Mouse (Mus musculus) layer of hippocampus, adult 9-11 months (tissue): ENCODE results near the gene Car5a.
A peak's percentile ranks its signal among the peaks of the same experiment; 100 is the strongest.

Experiments
- DNase-seq: peaks from one replicate; pipeline ENCODE4 v3.0.0; 2022

Car5a gene

DNA sequence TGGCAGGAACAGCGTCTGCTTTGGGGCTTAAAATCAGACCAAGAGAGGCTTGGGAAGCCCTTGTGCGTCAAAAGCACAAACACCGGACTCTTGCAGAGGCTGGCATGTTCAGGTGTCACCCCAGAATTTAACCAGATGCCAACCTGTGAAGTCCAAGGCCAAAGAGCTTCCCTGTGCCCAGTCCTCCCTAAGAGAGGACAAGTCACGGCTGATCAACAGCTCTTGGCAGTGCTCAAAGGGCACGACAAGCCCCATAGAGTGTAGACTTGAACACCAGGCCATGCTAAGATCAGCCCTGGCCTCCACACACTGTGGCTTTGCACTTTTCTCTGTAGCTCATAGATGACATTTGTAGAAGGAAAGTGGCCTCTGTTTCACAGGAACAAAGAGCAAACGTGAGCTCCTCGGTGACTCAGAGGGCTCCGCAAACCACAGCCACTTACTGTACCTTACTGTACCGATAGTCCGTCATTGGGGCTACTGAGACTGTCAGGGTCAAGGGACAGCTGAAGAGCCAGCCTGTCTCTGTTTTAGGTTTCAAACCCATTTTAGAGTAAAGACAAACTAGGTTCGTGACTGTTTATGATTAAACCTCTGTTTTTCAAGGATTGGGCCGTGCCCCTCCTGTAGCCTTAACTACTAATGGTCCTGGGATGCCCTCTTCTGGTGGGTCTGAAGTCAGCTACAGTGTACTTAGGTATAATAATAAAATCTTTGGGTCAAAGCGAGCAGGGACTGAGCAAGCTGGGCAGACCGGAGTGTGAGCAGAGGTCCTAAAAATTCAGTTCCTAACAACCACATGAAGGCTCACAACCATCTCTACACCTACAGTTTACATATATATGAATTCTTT, 11.8 kb downstream of the Car5a start:
- no peak for DNase-seq

DNA sequence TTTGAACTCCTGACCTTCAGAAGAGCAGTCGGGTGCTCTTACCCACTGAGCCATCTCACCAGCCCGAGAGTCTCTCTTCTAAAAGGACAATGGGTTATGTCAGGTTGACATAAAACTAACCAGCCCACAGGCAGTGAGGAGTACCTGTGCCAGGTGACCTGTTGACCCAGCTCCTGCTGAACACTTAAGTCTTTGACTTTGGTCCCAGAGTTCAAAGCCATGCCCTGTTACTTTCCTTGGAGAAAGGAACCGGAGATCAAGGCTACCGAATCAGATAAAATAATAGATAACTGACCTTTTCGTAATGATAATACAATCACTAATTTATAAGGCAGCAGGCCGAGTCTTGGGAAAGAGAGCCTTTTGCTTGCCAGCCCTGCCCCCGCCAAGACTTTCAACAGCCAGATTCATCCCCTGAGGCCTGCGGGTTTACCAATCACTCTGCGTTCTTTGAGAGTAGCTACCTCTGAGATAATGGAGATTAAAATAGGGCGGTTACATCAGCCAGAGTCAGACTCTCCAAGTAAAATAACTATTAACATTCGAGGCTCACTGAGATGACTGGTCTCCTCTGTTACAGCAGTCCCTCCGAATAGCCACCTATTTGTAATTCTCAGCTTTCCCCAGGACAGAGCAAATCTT, 12.6 kb downstream of the Car5a start:
- DNase-seq, result no peak

DNA sequence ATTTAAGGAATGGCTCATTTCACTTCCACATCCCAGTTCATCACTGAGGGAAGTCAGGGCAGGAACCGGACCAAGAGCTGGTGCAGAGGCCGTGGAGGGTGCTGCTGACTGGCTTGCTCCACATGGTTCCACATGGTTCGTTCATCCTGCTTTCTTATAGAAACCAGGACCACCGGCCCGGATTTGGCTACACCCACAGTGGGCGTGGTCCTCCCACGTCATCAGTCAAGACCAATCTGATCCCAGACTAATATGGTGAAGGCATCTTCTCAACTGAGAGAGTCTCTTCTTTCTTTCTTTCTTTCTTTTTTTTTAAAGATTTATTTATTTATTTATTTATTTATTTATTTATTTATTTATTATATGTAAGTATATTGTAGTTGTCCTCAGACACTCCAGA, 13.1 kb downstream of the Car5a start:
- no peak for DNase-seq

DNA sequence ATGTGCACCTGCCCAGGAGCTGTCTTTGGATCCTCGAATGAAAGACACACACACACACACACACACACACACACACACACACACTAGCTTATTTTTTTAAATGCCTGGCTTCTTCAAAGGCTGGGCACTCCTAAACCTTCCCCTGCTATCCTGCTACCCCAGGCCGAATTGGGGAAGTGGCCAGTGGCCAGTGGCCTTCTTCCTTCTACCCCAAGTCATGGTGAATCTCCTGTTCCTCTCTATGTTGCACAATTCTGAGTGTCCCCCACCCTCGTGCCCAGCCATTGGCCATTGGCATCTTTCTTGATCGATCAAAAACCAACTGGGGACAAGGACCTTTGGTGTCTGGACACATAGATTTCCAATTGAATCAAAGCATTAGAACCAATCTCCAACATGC, 14.7 kb downstream of the Car5a start:
- DNase-seq, result no peak

DNA sequence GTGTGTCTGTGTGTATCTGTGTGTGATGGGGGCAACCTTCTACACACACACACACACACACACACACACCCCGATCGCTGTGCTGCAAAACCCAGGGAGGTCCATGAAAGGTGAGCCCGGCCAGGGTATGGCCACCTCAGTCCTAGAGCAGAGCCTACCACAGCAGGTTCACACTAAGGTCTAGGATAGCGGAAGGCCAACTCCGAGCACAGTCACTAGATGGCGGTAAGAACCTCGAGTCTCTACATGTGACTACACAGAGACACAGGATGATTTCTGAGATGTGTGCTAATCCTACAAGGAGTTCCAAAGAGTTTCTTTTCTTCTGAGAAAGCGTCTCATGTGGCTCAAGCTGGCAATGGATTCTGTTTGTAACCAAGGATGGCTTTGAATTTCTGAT, 17.4 kb downstream of the Car5a start:
- no peak for DNase-seq

DNA sequence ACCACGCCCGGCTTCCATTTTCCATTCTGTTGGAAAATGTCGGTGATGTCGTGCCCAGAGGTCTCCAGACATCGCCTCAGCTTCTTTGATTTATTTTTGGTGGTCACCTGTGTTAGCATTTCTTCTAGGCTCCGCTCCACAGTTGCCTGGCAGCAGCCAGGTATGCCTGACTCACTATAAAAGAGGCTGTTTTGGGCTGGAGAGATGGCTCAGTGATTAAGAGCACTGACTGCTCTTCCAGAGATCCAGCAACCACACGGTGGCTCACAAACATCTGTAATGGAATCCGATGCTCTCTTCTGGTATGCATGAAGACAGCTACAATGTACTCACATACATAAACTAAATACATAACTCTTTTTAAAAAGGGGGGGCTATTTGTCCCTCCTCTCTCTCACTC, 18.4 kb downstream of the Car5a start:
- DNase-seq, result no peak

DNA sequence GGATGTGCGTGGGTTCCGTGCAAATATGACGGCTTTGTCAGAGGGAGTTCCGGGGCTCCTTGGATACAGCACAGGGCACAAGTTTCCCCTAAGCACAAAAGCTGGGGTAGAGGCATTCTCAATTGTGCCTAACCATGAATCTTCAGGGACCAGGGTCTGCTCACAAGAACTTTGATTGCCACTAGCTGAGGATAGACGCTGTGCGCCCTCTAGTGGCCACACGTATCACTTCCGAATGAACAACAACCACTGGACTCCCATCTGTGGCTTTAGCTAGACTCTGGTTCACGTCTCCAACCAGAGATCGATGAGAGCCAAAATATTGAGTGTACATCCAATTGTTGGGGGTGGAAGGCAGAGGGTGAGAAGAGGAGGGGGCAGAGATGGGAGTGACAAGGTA, 19.1 kb downstream of the Car5a start:
- peak; percentile 75 for DNase-seq

DNA sequence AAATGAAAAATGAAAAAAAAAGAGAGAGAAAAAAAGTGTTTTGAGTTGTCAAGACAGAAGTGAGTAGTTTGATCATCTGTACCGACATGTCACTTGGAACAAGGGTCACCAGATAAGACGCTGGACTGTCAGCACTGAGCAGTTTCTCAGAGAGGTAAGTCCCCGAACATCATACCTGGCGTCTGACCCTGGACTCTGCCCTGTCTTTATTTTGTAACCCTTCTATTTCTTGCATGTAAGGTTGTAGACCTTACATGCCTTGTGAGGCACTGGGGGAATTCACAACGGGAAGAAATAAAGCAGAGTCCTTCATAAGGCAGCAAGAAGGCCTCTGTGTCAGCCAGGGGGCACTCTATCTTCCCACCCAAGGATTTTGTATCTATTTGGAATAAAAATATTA, 20.0 kb downstream of the Car5a start:
- DNase-seq, result no peak

DNA sequence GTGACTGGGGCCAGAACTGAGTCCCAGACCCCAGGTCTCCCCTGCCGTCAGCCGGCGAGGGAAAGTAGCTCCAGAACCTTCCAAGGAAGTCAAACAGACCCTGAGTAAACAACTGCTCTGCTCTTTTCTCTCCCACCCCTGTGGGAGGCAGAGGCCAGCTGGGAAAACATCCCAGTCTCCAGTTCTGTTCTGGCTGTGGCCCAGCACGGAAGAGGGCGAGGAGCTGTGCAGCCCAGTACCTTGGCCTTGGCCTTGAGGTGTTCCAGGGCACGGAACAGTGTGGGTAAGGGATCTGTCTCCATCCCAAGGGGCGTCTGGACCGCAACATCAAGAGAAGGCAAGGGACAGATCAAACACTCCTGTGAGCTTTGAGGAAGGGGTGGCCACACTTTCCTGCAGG, 22.6 kb downstream of the Car5a start:
- no peak for DNase-seq

DNA sequence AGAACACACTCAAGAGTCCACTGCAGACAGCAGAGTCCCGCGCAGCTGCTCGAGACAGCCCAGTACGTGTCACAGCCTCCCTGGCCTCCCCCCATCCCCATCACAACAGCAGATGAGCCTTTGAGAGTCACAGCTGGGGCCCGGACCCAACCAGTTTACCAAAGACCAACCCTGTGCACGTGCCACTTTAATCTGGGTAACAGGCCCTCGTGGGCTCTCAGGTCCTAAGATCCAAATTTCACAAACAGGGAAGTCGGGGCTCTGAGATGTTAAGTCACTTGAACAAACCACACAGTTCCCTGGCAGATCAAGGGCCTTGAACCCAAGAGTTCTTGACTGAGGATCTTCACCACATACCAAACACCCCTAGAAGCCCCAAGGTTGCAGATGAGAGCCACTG, 23.1 kb downstream of the Car5a start:
- no peak for DNase-seq

DNA sequence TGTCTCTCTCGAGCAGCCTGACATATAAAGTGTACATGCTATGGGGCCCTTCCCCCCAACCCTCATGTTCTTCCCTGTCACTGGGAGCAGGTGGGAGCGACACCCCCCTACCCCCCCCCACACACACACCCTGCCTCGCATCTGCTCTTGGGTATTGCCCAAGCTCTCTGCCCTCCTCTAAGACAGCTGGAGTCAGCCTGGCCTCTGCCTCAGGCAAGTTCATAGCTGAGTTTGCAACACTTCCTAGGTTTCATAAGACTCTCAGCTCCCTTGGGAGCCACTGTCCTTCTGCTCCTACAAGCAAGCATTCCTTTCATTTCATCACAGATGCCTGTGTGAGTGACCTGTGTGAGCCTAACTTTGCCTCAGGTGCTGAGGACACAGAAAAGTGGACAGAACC, 25.0 kb downstream of the Car5a start:
- no peak for DNase-seq

DNA sequence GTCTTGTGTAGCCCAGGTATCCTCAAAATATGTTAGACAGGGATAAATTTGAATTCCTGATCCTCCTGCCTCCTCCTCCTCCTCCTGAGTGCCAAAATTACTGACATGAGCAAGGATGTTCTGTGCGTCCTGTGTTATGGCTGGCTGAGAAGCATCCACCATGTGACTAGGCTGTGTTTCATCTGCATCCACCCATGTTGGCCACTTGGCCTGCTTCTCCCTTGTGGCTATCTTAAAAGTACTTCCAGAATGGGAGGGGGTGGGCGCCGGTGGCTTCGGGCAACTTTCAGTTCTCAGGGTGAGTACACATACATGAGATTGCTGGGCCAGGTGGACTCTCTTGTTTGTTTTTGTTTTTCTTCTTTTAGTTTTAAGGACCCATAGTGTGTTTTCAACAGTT, 25.5 kb downstream of the Car5a start:
- DNase-seq, result no peak

DNA sequence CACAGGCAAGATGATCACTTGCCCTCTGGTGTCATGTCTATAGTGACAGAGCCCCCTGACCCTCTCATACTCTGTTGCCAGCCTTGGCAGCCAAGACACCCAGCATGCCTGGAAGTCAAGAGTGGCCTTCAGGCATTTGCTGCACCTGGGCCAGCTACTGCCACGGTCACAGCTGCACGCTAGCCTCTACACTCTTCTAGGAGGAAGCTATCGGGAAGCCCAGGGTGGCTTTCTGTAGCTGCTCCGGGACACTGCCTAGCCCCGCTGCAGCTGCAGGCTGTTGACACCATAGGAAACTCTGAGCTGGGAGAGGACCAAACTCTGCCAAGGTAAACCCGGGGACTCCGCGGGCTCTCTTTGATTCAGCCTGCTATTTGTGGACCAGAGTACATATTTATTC, 31.3 kb downstream of the Car5a start:
- DNase-seq, result no peak

DNA sequence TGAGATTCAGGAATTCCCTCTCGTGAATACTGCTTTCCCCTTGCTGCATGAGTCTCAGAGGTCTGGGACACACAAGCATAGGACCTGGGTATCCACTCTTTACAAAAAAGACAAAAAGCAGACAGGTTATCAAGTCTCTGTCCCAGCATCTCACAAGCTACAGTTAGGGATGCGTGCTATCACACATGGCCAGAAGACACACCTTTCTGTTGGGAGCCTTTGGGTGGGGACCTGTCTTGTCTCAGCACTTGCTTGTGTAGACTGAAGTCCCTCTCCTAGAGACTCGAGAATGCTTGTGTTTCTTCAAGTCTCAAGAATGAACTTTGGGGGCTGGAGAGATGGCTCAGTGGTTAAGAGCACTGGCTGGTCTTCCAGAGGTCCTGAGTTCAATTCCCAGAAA, 31.9 kb downstream of the Car5a start:
- no peak for DNase-seq

DNA sequence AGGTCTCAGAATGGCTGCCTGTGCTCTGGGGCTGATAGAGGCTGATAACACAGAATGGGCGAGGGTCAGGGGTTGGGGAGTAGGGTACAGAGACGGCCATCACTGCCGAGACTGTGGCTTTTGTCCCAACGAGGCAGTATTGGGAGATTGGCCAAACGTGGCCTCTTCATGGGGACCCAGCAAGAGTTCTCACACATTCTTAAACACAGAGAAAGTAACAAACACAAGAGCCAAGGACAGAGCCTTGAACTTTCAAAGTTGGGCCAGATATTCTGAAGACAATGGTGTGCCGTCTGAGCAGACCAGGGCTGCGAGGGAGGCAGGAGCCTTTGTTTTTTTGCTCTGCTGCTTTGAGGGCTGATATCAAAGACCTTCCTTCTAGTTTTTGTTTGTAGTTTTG, 32.7 kb downstream of the Car5a start:
- no peak for DNase-seq

DNA sequence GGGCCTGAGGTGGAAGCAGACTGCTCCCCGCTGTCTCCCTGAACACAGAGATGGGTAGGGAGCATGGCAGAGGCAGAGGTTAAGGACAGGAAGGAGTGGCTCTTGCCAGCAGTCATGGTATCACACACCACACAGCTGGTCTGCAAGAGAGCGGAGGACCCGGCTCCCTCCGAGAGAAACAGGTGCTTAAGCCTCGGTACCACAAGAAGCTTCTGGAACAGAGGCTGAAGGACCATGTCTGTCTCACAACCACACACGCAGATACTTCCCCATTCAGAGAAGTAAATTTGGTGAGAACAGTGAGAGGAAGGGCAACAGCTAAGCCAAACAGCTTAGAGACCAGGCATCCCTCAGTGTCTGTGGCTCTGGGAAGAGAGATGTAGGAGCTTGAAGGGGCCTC, 33.3 kb downstream of the Car5a start:
- no peak for DNase-seq

DNA sequence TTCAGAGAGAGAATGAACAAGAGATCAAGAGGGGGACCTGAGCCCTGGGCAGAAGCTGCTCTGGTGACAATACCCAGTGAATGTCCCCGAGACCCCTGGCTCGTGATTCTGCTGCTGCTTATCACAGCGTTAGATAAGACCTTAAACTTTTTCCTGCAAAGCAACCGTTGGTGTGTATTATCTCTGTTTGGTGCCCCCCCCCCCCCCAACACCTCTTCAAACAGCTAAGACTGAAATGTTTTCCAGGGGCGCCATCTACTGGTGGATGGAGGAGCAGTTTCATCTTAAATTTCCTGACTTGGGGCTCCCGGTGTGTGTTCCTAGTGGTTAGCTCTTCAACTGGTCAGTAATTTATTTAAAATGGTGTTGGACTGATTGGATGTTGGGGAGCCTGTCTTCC, 35.0 kb downstream of the Car5a start:
- peak; percentile 62 for DNase-seq

DNA sequence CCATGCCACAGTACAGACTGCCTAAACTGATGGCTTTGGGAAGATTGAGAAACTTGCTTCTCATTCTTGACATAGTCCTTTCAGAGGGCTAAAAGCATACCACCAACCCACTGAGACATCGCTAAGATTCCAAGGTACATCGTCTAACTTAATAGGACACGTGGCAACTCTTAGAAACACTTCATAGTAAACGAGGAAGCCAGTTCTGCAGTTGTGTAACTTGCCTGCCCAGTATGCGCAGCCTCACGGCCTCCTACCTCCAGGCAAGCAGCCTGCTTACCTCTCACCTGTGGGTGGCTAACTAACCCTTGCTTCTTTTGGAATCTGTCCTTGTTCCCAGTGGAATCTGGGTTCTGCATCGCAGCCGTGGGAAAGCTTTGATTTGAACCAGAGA, 35.6 kb downstream of the Car5a start:
- no peak for DNase-seq

DNA sequence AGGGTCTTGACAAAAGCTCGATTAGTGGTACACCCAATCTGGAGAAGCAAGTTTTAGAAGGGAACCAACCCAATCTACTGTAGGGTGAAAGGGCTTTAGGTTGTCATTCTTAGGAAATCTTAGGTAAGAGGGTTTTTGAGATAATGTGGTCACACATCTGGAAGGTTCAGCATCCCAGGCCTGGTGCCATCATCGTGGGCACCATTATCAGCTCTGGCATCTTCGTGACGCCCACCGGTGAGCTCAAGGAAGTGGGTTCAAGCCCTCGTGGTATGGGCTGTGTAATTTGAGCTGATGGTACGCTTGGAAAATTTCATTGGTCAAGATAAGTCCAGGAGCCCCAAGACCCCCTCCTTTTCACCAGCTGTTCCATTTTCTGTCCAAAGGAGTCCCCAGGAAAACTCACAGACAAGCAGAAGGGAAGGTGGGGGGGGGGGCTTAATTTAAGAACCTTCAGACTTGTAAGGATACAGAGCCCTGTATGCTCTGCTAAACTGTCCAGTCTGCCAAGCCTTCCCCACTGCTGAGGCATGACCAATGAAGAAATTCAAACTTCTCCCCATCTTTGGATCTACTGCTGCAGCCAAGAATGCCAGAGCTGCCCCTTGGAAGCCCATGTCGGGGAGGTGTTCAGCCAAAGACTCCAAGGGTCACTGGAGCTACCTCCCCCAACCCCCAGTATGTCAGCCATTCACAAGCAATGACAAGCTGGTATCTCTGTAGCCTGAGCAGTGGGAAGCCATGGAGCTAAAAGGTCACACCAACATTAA, 36.1 kb downstream of the Car5a start:
- no peak for DNase-seq

DNA sequence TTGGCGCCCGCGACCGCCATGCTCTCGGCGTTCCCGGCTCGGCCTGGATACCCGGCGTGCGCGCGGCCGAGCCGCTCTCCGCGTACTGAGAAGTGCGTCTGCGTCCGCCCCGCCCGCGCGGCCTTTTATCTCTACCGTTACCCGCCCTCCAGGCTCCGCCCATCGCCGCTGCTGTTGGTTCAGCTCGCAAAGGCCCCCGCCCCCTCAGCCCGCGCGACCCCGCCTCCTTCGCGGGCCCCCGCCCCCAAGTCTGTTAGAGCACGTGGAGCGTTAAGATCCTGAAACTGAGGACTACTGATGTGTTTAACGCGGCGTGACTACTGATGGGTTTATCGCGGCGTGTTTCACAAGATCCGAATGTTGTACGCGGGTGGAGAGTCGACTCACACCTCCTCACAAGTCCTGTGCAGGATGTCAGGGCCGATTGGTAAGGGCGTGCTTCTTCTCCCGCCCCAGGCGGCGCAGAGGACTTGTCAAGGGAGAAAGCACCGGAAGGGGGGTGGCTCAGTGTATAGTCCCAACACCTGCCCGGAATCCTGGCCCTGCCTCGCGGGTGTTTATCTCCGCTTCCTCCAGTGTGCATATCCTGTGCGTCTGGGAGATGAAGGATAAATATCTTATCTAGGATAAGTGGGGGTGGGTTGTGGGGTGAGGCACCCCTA, 37.0 kb downstream of the Car5a start, which contains the start of gene Slc7a5:
Slc7a5 (minus strand) TSS at position 108 of the 662 bp plus-strand sequence.
- peak; percentile 95 for DNase-seq

DNA sequence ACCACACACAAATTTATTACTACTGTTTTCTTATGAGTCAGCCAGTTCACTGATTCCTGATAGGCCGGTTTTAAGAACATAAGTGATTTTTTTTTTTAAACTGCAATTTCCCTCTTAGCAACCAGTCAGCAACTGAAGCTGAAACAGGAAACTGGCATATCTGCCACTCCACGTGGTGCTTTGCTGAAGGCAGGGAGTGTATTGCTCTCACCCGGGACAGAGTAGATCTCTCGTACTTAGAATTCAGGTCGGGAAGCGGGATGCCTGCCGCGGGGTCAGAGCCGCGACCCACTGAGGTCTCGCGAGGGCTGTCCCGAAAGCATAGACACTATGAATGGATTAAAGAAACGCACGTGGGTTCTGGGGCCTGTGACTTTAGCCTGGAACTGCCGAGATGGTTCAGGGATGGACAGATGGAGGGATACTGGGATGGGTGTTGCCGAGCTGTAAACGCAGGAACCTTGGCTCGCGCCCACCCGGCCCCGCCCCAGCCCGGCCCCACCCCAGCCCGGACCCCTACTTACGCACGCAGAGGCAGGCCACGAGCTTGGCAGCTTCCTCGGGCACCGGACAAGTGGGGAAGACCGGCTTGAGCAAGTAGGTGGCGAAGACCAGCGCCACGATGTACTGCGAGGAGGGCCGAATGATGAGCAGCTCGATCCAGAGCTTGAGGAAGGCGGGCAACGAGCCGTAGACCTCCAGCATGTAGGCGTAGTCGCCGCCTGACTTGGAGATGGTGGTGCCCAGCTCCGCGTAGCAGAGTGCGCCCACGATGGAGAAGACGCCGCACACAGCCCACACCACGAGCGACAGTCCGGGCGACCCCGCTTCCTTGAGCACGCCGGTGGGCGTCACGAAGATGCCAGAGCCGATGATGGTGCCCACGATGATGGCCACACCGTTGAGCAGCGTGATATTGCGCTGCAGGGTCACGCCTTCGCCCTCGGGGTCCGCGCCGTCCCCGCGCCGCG, 37.9 kb downstream of the Car5a start:
- no peak for DNase-seq

DNA sequence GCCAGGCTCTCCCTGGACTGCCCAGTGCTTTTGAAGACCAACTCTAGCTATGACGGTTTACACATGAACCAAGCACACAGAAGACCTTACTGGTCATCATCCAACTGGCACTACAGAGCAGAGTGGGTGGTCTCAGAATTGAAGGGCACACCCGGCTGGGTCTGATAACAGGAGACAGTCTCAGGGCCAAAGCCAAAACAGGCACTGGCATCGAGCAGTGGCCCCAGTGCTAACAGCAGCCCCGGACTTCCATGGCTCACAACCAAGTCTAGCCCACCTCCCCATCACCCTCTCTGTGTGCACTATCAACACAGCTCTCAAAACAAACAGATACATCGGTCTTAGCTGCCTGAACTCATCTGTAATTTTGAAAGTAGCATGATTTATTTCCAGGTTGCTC, 38.8 kb downstream of the Car5a start:
- no peak for DNase-seq
